Mouse (Mus musculus) testis, adult 2 months (tissue): ENCODE measurements around the gene Hist1h4f.
"Not testable (repeated sequence)": the region's sequence is repeated elsewhere in the genome, so short reads cannot be mapped to it uniquely, and the experiment has no call there.

Source experiments
- CTCF ChIP-seq: fragments of 200-500 bp; IDR thresholded peaks from 2 replicates; pipeline ENCODE4 v1.5.1; 2012; ENCODE audit warnings: low read depth, mild to moderate bottlenecking, inconsistent platforms, low read length, moderate library complexity; ENCODE audit not compliant: control insufficient read depth, insufficient read depth, insufficient replicate concordance
- POLR2A ChIP-seq: fragments of 200-500 bp; IDR thresholded peaks from 2 replicates; pipeline ENCODE4 v1.6.1; 2012; ENCODE audit warnings: low read depth, mild to moderate bottlenecking, inconsistent platforms, low read length, moderate library complexity; ENCODE audit not compliant: control insufficient read depth

DNA sequence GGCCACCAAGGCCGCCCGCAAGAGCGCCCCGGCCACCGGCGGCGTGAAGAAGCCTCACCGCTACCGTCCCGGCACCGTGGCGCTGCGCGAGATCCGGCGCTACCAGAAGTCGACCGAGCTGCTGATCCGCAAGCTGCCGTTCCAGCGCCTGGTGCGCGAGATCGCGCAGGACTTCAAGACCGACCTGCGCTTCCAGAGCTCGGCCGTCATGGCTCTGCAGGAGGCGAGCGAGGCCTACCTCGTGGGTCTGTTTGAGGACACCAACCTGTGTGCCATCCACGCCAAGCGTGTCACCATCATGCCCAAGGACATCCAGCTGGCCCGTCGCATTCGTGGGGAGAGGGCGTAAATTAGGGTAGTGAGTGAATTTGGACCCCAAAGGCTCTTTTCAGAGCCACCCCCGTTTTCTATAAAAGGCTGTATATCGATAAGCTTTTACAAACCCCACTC, 24.4 kb upstream of the Hist1h4f start:
- not testable (repeated sequence) for TF ChIP-seq CTCF, POLR2A
